Mouse (Mus musculus) embryonic stem cell, embryonic (primary cell): ENCODE data around the gene Dgkz.

ENCODE experiments used
- CTCF ChIA-PET, 4 experiments: fragments of 300-600 bp in 2 of 4; fragments of 350-600 bp in 2 of 4; sonication (Branson Sonifier 250); formaldehyde crosslinking; loops; one replicate each; lab custom pipeline; 2022; ENCODE audit warnings: inconsistent platforms in 2 of 4; lab: Charles Lee
- POLR2A ChIA-PET, 4 experiments: fragments of 300-600 bp in 2 of 4; fragments of 350-600 bp in 2 of 4; sonication (Branson Sonifier 250); formaldehyde crosslinking; loops; one replicate each; lab custom pipeline; 2022; ENCODE audit warnings: antibody characterized with exemption in 4 of 4, inconsistent platforms in 1 of 4; lab: Charles Lee

The Dgkz gene

GRCm38 (mm10) chr2:91913328-91914110, 62.1 kb downstream of the Dgkz start:
- POLR2A ChIA-PET: interaction anchor here in 1 of 4 experiments (0.6 to 2.3 kb wide), 6 partner anchors 9 to 328 kb away, joined by 3 to 12 read pairs (median 3); no protein-coding TSS in a partner anchor
- CTCF ChIA-PET: interaction anchor here in 3 of 4 experiments (0.6 to 1.6 kb wide), 3 partner anchors 15 to 76 kb away, joined by 3 to 7 read pairs (median 4); no protein-coding TSS in a partner anchor

- ChIA-PET POLR2A (interaction anchor here in 2 of 4 experiments (0.7 to 2.3 kb wide), 7 partner anchors 8 to 62 kb away, joined by 3 to 12 read pairs (median 5); partner anchors contain the start of gene Mdk (in 1 of the 2)), CTCF (interaction anchor here (0.6 to 1.6 kb wide), 6 partner anchors 9 to 111 kb away, joined by 3 to 10 read pairs (median 4); partner anchors contain the start of gene Creb3l1 (in 1 of the 4))
Observed at GRCm38 (mm10) chr2:91912616-91913015, 63.0 kb downstream of the Dgkz start.

- CTCF ChIA-PET: no interaction called here
- POLR2A ChIA-PET: interaction anchor here in 2 of 4 experiments (0.9 to 4.7 kb wide), 2 partner anchors 15 to 20 kb away, joined by 3 to 13 read pairs; partner anchors contain the start of gene Chrm4 (in 1 of the 2)
Observed at GRCm38 (mm10) chr2:91906141-91906540, 69.5 kb downstream of the Dgkz start.

GRCm38 (mm10) chr2:91904618-91905307, 70.9 kb downstream of the Dgkz start:
- CTCF ChIA-PET: interaction anchor here in 3 of 4 experiments (0.8 to 1.4 kb wide), 3 partner anchors 11 to 40 kb away, joined by 3 read pairs; no protein-coding TSS in a partner anchor
- POLR2A ChIA-PET: interaction anchor here in 2 of 4 experiments (0.6 to 4.7 kb wide), 12 partner anchors 8 to 172 kb away, joined by 3 to 13 read pairs (median 4); partner anchors contain the start of gene Mdk (in 1 of the 2)

- POLR2A ChIA-PET: interaction anchor here in 1 of 4 experiments (1.4 to 2.5 kb wide), 2 partner anchors 10 to 171 kb away, joined by 3 to 12 read pairs; no protein-coding TSS in a partner anchor
- CTCF ChIA-PET: no interaction called here
Observed at GRCm38 (mm10) chr2:91903171-91903925, 72.3 kb downstream of the Dgkz start.

GRCm38 (mm10) chr2:91902336-91902735, 73.3 kb downstream of the Dgkz start:
- POLR2A ChIA-PET: no interaction called here
- CTCF ChIA-PET: no interaction called here

- CTCF ChIA-PET: interaction anchor here in 1 of 4 experiments (0.7 kb wide), 1 partner anchor 269 kb away, joined by 4 read pairs; no protein-coding TSS in a partner anchor
- POLR2A ChIA-PET: interaction anchor here in 1 of 4 experiments (0.6 to 1.1 kb wide), 3 partner anchors 9 to 335 kb away, joined by 3 read pairs; no protein-coding TSS in a partner anchor
Observed at GRCm38 (mm10) chr2:91900431-91900830, 75.2 kb downstream of the Dgkz start.

- ChIA-PET CTCF (interaction anchor here in 1 of 4 experiments (0.6 kb wide), 1 partner anchor 82 kb away, joined by 6 read pairs; no protein-coding TSS in a partner anchor), POLR2A (interaction anchor here in 1 of 4 experiments (0.5 to 2.1 kb wide), 6 partner anchors 8 to 315 kb away, joined by 3 to 5 read pairs (median 4); no protein-coding TSS in a partner anchor)
Observed at GRCm38 (mm10) chr2:91899141-91899540, 76.5 kb downstream of the Dgkz start.

- ChIA-PET POLR2A (interaction anchor here in 2 of 4 experiments (0.6 to 2.1 kb wide), 8 partner anchors 9 to 225 kb away, joined by 3 to 5 read pairs (median 4); no protein-coding TSS in a partner anchor), CTCF (no interaction called here)
Observed at GRCm38 (mm10) chr2:91897968-91898367, 77.7 kb downstream of the Dgkz start.

- POLR2A ChIA-PET: interaction anchor here in 3 of 4 experiments (0.6 to 1.9 kb wide), 9 partner anchors 9 to 108 kb away, joined by 3 to 6 read pairs (median 4); no protein-coding TSS in a partner anchor
- CTCF ChIA-PET: interaction anchor here in 2 of 4 experiments (0.6 to 1.1 kb wide), 3 partner anchors 34 to 566 kb away, joined by 3 to 6 read pairs (median 3); no protein-coding TSS in a partner anchor
Observed at GRCm38 (mm10) chr2:91895401-91895800, 80.3 kb downstream of the Dgkz start.

GRCm38 (mm10) chr2:91894716-91895115, 80.9 kb downstream of the Dgkz start:
- ChIA-PET CTCF (interaction anchor here in 1 of 4 experiments (0.6 kb wide), 1 partner anchor 565 kb away, joined by 3 read pairs; no protein-coding TSS in a partner anchor), POLR2A (interaction anchor here (0.6 to 1.9 kb wide), 11 partner anchors 8 to 108 kb away, joined by 3 to 6 read pairs (median 4); partner anchors contain the start of gene Mdk (in 1 of the 4))

- CTCF ChIA-PET: interaction anchor here in 2 of 4 experiments (0.5 to 1.1 kb wide), 3 partner anchors 39 to 484 kb away, joined by 3 to 7 read pairs (median 4); partner anchors contain the start of gene Mdk (in 1 of the 2)
- POLR2A ChIA-PET: interaction anchor here in 2 of 4 experiments (0.6 to 1.7 kb wide), 2 partner anchors 30 to 384 kb away, joined by 3 read pairs; no protein-coding TSS in a partner anchor
Observed at GRCm38 (mm10) chr2:91884616-91885015, 91.0 kb downstream of the Dgkz start.

- CTCF ChIA-PET: interaction anchor here in 1 of 4 experiments (0.5 kb wide), 1 partner anchor 48 kb away, joined by 7 read pairs; the partner anchor contains the start of gene Mdk
- POLR2A ChIA-PET: interaction anchor here in 1 of 4 experiments (1.7 kb wide), 1 partner anchor 29 kb away, joined by 3 read pairs; no protein-coding TSS in a partner anchor
Observed at GRCm38 (mm10) chr2:91883961-91884360, 91.7 kb downstream of the Dgkz start.
